Mouse (Mus musculus) liver, postnatal 0 days (tissue): ENCODE data around the gene Fam184b.

Experiments
- CTCF ChIP-seq: sonication (generic); IDR thresholded peaks from 2 replicates; pipeline ENCODE4 v1.5.1; 2016; ENCODE audit warnings: antibody characterized with exemption, low read depth
- EP300 ChIP-seq: IDR thresholded peaks from 2 replicates; pipeline ENCODE4 v1.6.1; 2016; ENCODE audit warnings: antibody characterized with exemption, low read depth, mild to moderate bottlenecking

DNA sequence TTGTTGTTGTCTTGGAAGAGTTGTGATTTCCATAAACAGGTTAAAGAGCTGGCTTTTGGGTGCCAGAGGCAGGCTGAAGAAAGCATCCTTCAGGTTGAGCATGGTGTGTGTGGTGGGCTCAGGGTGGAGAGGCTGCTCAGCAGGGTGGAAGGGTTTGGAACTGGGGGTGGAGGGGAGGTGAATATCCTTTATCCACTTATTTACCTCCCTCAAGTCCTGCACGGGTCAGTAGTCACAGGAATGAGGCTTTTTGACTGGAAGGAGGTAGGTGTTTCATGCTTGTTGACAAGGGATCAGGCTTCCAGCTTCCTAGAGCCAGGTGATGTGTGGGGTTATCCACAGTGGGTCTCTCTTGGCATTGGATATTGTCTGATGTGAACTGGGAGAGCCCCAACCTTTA is 124.8 kb downstream of the Fam184b start:
- TF ChIP-seq EP300 (no peak), CTCF (no peak)
